Mouse (Mus musculus) urinary bladder, postnatal 36 days (tissue): ENCODE data around the gene Sectm1b.
A peak's percentile ranks its signal among the peaks of the same experiment; 100 is the strongest.
"Not testable (repeated sequence)": the region's sequence is repeated elsewhere in the genome, so short reads cannot be mapped to it uniquely, and the experiment has no call there.

Experiments
- DNase-seq, 2 experiments: peaks; one replicate each; pipeline ENCODE4 v3.0.0; 2022; ENCODE audit warnings: low spot score in 2 of 2, mixed read lengths in 1 of 2

Sectm1b gene

DNA sequence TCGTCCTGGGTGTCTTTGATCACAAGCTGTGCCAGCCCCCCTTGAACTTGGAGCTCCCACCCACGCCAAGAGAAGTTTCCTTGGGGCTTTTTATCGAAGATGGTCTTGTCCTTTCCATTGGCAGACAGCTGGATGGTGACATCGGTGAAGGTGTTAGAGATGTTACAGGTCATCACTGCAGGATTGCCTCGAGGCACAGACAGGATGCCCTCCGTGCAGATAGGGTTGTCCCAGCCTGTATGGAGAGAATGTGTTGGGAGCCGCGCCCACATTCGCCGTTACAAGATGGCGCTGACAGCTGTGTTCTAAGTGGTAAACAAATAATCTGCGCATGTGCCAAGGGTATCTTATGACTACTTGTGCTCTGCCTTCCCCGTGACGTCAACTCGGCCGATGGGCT is 6.3 kb upstream of the Sectm1b start:
- DNase-seq, result not testable (repeated sequence)

DNA sequence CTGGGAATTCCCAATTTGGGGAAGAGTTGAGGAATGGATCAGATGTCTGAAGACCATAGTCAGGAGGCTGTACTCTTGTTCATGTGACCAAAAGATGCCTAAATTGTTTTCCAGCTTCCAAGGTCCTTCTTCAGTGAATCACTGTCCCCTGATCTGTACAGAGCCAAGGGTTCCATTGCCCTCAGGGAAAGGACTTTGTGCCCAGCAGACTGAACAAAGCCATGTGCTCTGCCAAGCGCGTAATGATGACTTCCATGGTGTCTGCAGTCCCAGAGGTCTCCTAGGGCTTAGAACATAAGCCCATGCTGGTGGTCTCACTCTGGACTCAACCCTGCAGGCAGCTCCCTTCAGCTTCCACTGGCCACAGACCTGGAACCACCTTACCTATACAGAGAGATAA is 4.5 kb upstream of the Sectm1b start:
- no peak for DNase-seq

DNA sequence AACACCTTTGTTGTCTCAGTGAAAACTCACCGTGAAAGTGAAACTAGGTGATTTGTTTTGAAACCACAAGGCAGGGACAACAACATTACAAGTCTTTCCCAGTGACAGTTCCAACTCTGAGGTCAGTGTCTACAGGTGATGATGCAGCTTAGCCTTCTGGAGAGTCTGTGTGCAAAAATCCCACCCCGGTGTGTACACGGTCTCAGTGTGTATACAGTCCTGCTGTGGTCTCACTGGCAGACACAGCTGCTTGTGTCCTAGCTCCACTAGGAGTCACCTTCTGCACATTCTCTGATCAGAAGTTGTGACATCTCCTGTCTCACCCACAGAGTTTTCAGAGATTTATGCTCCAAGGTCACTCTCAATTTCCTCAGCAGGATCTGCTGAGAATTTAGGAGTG is 828 bp upstream of the Sectm1b start:
- DNase-seq, result no peak

DNA sequence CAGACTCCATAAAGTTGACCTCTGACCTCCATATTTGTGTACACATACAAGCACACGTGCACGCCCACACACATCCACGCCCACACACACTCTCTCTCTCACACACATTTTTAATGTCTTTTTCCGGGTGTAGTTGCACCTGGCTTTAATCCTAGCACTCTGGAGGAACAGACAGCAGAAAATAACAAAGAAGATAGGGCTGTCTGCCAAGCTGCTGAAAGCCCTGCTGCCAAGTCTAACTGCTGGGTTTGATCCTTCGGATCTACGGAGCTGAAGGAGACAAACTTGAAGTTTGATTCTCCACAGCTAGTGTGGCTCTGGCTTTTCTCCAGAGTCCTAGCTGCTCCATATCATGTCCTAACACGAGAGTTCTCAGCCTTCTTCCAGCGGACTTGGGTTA is 1.8 kb downstream of the Sectm1b start:
- no peak for DNase-seq

DNA sequence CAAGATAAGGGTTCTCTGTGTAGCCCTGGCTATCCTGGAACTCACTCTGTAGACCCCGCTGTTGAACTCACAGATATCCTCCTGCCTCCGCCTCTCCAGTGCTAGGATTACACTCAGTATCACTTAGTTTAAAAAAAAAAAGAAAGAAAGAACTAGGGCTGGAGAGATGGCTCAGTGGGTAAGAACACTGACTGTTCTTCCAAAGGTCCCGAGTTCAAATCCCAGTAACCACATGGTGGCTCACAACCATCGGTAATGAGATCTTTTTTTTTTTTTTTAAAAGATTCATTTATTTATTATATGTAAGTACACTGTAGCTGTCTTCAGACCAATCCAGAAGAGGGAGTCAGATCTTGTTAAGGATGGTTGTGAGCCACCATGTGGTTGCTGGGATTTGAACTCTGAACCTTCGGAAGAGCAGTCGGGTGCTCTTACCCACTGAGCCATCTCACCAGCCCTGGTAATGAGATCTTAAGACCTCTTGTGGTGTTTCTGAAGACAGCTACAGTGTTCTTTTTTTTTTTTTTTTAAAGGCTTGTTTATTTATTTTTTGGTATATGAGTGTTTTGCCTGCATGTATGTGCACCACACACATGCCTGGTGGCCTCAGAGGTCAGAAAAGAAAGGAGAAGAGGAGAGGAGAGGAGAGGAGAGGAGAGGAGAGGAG is 2.8 kb downstream of the Sectm1b start:
- DNase-seq, result not testable (repeated sequence)

DNA sequence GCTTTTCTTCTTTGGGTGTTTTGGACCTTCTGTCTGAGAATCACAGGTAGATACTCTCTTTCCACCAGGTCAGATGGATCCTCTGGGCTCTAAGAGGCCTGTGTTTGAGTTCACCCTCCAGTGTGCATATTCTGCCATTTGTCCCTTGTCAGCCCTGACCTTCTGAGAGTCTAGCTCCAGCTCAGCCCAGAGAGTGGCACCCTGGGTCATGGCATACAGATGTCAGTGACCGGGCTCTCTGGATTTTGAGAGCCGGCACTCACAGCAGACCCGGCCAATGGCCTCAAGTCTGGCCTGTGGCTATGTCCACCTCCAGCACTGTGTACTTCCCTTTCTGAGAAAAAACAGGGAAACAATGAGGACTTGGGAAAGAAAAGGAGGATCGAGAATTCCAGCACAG is 3.9 kb downstream of the Sectm1b start:
- no peak for DNase-seq

DNA sequence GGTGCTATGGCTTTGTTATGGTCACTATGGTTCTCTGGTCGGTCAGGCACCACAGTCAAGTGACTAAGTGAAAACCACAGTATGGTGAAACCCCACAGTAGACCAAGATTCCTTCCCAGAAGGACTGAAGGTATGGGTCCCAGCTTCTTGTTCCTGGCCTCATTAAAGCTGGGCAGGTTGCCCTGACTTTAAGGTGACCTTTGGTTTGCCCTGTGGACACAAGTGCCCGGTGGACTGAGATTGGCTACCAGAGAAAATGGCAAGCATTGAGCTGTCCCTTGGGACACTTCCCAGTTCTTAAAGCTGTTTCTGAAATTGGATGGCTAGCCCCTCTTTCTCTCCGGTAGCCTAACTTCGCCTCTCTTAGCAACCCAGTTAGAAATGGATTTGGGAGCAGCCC is 4.4 kb downstream of the Sectm1b start:
- DNase-seq, result no peak

DNA sequence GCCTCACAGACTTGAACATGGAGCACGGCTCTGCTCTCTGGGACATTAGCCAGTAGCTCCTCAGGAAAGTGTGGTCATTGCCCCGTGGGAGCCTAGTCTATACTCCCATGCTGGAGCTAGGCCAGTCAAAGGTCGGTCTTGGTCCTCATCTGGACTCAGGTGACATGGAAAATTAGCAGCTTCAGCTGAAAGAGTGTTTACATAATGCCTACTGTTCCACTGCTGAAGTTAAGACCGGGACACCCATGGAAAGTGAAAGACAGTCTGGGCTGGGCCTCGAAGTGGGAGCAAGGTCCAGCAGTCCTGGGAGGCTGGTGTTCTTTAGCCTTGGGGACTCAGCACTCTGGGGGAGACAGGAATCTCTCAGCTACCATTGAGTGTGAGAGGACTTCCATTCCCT is 5.2 kb downstream of the Sectm1b start:
- no peak for DNase-seq

DNA sequence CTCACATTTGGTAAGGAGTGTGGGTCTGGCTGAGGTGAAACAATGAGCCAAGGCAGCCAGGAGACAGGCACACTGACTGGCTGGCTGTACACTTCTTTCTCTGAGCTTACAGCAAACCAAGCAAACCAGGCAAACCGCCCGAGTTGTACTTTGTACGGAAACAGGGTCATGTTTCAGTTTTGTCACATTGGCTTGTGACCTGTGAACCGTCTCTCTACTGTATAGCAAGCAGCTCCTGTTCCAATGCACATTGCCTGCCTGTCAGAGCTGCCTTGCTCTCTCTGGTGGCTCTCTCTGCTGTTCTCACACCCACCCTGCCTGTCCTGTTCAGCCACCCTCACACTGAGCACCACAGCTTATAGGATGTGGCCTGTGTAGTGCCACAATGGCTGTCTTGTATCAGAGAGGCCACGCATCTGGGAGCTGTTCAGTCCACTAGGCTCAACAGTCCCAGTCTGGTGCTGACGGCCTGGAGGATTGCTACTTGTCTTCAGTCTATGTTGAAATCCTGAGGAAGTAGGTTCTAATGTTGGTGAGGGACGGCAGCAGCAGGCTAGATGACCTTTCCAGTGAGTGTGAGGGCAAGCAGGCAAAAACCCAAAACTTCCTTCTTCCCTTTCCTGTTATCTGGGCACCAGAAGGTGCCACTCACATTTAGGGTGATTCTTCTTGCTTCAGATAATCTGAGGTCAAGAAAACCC is 6.7 kb downstream of the Sectm1b start:
- no peak for DNase-seq

DNA sequence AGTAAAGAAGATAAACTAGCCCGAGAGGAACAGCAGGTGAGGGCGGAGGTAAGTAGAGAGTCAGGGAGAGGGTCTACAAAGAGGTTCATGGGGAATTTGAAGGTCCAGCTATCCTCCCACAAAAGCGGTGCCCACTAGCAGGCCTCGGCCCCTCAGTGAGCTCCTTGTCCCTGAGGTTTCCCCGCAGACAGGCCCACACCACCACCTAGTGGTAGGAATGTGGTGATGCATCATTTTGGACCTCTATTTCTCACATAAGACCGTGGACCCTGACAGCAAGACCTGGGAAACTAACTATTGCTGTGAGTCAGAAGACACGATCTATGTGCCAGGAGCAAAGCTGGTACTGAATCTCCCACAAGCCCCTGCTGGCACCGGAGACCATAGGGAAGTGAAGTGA is 9.8 kb downstream of the Sectm1b start:
- DNase-seq, result peak; percentile 64 to 76

DNA sequence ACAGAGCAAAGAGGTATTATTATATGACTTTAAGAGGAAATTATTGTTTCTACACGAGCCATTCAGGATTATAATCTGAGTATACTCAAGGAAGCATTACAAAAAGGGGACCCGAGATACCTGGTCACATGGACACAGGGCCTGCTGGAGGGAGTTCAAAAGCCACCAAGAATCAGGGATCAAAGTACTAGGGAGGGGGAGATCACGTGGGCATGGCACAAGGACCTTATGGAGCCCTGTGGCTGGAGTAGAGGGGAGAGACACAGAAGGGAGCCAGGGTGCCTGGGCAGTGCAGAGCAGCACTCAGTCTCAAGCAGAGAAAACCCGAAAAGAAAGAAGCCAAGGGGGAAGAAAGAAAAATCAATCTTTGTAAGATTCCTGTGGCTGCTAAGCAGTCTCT is 11.0 kb downstream of the Sectm1b start:
- DNase-seq, result no peak

DNA sequence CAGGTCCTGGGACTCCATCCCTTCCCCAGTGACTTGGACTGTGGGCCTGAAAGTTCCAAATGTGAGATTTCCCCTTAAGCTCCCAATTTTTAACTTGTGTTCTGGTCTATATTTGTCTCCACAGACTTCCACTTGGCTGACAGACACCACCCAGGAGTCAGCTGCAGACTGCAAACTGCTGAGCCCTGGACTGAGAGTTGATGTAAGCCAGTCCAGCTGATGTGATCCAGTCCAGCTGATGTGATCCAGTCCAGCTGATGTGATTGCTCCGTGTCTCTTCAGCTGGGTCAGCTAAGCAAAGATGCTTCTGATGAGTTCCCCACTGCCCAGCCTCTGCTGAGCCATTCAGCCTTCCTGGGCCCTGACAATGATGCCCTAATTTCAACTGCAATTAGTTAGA is 11.6 kb downstream of the Sectm1b start:
- no peak for DNase-seq

DNA sequence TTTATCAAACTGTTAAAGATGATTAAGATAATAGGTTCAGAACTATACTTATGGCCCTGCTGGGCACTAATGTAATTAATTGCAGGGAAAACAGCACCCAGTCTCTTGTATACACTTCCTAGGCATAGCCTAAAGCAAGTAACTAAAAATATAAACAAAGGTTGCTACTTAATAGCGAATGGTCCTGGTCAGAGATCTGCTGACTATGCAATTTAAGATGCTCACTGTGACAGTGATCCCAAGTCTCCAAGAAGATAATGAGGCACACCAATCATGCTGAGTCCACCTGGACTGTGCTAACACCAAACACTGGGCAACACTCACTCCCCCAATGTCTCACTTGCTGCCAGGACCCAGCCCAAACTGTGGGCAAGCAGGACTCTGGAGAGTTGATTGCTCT is 13.5 kb downstream of the Sectm1b start:
- DNase-seq, result no peak

DNA sequence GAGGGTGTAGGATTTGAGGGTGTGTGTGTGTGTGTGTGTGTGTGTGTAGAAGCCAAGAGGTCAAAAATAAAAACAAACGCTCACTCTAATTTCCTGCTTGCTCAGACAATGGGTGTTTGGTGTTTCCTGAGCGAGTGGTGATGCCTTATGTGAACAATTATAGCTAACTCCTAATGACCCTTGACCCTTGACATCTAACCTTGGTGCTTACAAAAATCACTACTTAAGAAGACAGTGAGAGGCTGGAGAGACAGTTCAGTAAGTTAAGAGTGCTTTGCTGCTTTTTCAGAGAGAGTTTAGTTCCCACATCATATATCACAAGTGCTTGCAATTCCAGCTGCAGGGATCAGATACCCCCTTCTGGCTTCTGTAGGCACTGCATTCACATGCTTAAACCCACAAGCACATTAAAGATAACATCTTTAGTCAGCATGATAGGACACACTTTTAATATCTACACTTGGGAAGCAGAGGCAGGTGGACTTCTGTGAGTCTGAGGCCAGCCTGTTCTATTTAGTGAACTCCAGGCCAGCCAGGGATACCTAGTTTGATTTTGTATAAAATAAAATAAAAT is 15.5 kb downstream of the Sectm1b start:
- no peak for DNase-seq

DNA sequence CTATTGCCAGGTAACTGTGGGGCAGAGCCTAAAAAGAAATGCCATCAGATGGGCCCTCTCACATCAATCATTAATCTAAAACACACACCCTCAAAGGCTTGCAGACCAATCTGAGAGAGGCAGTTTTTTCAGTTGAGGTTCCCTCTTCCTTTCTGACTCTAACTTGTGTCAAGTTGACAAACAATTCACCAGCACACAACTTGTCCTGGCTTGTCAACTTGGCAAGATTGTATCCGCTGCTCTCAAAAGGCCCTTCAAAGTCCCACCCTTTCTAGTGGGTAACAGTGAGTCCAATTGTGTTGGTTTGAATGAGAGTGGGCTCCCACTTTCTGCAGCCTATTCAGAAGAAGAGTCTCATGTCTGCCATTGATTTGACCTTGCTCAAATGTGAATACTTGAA is 18.1 kb downstream of the Sectm1b start:
- no peak for DNase-seq

DNA sequence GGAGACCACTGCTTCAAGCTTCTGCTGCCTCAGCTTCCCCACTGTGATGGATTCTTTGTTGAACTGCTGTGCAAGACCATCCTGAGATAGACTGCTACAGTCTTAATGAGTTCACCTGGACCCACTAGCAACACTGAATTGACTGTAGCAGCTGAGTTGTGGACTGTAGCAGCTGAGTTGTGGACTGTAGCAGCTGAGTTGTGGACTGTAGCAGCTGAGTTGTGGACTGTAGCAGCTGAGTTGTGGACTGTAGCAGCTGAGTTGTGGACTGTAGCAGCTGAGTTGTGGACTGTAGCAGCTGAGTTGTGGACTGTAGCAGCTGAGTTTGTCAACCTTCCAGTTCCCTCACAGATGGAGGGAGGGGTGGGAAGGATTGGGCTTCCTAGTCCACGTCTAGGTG is 20.3 kb downstream of the Sectm1b start:
- not testable (repeated sequence) for DNase-seq

DNA sequence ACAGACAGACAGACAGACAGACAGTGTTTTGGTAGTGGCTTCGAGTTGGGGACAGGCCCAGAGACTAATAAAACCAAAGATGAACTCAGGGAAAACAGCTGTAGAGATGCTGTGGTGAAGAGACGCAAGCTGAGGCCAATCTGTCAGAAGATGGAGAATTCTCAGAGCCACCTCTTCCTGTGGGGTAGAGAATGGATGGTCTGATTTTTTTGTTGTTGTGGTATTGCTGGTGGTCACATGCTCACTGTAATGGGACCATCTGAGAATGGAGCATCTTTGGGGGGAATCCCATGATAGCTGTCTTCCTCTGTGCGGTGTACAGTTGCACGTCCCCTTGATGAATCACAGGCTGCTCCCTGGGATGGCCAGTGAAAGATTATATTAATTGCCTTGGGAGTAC is 20.9 kb downstream of the Sectm1b start:
- DNase-seq, result no peak

DNA sequence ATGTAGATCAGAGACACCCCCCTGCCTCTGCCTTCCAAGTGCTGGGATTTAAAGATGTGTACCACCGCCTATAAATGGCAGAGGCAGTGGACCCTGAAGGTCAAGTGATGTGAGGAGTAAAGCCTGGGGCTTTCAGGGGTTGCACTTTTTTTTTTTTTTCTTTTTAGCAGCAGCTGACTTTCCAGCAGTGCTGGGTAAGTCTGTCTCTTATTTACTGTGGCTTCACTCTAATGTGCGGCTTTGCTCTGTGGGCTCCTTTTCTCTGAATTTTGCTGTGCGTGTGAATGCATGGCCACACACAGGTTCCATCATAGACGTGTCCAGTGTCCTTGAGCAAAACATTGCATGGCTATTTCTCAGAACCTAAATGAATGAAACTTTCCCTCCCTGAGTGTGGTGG is 21.7 kb downstream of the Sectm1b start:
- no peak for DNase-seq

DNA sequence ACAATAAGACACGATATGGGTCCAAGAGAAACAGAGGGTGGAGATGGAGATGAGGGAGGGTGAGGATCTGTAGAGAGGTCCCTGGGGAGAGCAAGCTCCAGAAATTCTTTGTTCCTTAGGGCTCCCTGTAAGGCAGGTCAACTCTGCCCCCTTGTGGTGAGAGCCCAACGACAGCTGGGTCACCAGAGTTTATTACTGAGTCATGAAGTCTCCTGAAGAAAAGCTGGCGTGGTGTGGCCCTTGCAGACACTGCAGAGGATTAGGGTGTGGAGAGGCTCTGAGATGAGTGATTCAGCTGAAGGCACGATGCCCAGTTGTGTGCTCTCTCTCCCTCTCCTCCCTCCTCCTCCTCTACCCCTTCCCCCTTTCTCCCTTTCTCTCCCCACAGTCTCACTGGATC is 22.2 kb downstream of the Sectm1b start:
- peak; percentile 83 to 85 for DNase-seq

DNA sequence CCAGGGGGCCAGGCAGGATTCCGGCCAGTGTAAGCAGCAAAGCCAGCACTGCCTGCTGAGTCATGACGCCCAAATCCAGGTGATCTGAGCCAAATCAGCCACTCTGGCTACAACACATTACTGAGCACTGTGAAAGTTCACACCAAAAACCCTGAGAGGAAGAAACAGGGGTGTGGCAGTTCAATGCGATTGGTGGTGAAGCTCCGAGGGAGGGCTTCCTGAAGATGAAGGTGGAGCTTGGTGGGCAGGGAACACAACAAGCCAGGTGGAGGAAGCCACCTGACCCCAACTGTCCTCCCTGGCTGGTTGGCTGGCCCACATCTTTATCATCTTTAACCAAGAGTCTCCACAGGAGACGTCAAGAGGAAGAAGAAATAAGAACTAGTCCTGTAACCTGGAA is 24.1 kb downstream of the Sectm1b start, which contains the start of gene Cd7:
Gene Cd7, minus strand, starts transcription at position 117 of the 400 bp plus-strand sequence.
- DNase-seq, result no peak

DNA sequence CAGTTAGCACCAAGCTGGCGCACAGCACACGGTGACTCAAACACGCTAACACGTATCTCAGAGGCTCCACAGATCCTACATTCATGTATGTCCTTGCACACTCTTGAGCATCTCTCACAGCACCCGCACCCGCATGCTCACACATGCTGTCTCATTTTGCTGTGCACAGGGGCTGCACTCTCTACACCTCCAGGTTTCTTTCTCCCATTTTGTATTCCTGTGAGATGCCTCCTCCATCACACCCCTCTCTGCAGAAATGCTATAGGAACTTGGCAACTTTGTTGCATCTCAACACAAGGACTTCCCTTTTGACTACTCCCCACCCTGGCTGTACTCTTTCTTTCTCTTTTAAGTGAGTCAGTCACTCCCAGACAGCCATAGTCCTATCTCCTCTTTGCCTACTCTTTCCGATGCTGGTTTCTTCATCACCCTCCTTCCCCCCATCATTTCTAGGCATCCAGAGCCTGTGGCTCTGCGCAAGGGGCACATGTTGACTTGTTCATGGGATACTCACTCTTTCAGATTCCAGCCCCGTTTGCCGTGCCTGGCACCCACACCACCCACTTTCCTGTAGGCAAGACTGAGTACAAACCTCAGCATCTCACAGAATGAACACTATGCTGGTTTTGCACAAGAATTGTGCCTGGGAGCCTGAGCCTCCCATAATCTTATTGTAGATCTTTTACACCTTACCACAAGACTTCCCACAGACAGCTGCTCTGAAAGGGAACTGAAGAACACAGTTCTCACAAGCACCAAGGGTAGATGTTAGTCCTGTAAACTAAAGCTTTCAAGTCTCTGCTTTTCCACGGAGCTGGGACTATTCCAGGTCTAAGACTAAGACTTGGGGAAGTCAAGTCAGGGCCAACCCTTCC is 24.8 kb downstream of the Sectm1b start:
- no peak for DNase-seq

DNA sequence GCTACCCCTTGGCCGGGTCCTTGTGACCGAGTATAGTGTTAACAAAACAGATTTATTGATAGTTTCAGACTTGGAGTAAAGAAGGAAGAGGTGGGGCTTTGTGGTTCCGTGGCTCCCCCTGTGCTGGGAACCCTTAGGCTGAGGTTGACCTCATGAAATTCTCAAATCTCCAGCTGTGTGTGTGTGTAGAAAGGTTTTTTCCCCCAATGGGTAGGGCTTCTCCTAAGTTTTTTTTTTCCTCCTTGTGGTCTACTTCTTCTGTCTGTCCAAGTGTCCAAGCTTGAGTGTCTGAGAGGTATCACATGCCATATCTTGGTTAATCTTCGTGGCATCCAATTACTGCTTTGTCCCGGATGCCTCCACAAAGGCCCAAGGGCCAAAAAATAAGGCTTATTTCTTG is 30.3 kb downstream of the Sectm1b start:
- no peak for DNase-seq
